19 mouse cellular contexts compared by ENCODE assay signal in the genomic region with DNA sequence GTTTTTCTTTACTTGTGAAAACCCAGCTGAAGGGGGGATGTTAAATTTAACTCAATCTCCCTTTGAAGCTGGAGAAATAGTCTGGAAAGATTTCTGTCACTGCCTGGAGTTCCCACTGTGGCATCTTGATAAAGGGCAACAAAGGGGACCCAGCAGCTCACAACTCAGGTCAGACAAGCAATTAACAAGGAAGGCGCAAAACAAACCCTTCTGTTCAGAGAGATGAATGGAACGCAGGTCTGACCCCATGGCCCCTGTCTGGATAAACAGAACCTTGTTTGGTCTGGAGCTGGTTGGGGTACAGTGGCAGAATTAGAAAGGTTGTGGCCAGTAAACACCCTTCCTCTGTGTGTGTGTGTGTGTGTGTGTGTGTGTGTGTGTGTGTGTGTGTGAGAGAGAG.
DNase-seq lines count a peak whose midpoint lies in the region; ATAC-seq and TF ChIP-seq lines count a peak whose summit lies in the region.
"Had no signal": no experiment of that assay in that cellular context is flagged by ENCODE, and none has a peak within 500 bp of the region (broad histone marks: within the 10 kb centered on the region; RNA-seq: fewer than 3 reads in every experiment).

No protein-coding gene starts in this region.

- no peak for ATAC-seq in hindbrain, embryonic 14.5 days (ENCODE audit: low FRiP score)
- ATAC-seq in embryonic facial prominence, embryonic 11.5 days (replicated peaks; ENCODE audit: insufficient number of reproducible peaks, low FRiP score, low TSS enrichment, low read depth), result no peak
- ATAC-seq in intestine, postnatal 0 days, result no peak
- ATAC-seq: hindbrain, postnatal 0 days had no signal

- H3K4me2 ChIP-seq in hindbrain, embryonic 14.5 days (replicated peaks), result no peak overlapping the region
- H3K4me2 ChIP-seq in embryonic facial prominence, embryonic 11.5 days (ENCODE audit: low read depth, low read length), result no peak overlapping the region
- H3K4me2 ChIP-seq in intestine, postnatal 0 days (replicated peaks; ENCODE audit: low read depth), result no peak overlapping the region
- H3K4me2 ChIP-seq: forebrain, embryonic 12.5 days; heart, embryonic 13.5 days; limb, embryonic 15.5 days; neural tube, embryonic 12.5 days had no signal

- no peak overlapping the region for H3K9ac ChIP-seq in hindbrain, embryonic 14.5 days
- no peak overlapping the region for H3K9ac ChIP-seq in embryonic facial prominence, embryonic 11.5 days (replicated peaks; ENCODE audit: low read length)
- H3K9ac ChIP-seq in intestine, postnatal 0 days (ENCODE audit: low read depth, low read length), result no peak overlapping the region
- H3K9ac ChIP-seq: forebrain, embryonic 12.5 days; heart, embryonic 13.5 days; limb, embryonic 15.5 days; neural tube, embryonic 12.5 days had no signal

- H3K4me3 ChIP-seq in hindbrain, embryonic 10.5 days, result no peak overlapping the region
- H3K4me3 ChIP-seq in hindbrain, embryonic 14.5 days (replicated peaks; ENCODE audit: low read length), result no peak overlapping the region
- no peak overlapping the region for H3K4me3 ChIP-seq in embryonic facial prominence, embryonic 11.5 days (ENCODE audit: low read depth, low read length)
- no peak overlapping the region for H3K4me3 ChIP-seq in thymus, adult 2 months (ENCODE audit: control insufficient read depth, insufficient read depth, low read length)
- no peak overlapping the region for H3K4me3 ChIP-seq in intestine, postnatal 0 days (ENCODE audit: low read depth, low read length)
- H3K4me3 ChIP-seq: forebrain, embryonic 12.5 days; heart, embryonic 13.5 days; limb, embryonic 15.5 days; neural tube, embryonic 12.5 days had no signal

- H3K27me3 ChIP-seq in hindbrain, embryonic 10.5 days (ENCODE audit: insufficient read depth, poor library complexity, severe bottlenecking), result no peaks in the 10 kb centered on the region
- H3K27me3 ChIP-seq in hindbrain, embryonic 14.5 days (ENCODE audit: control insufficient read depth, insufficient read depth, low read length), result no peaks in the 10 kb centered on the region
- no peaks in the 10 kb centered on the region for H3K27me3 ChIP-seq in embryonic facial prominence, embryonic 11.5 days (ENCODE audit: control insufficient read depth, insufficient read depth, low read length)
- H3K27me3 ChIP-seq in thymus, adult 2 months (ENCODE audit: control insufficient read depth, insufficient read depth, low read length), result no peaks in the 10 kb centered on the region
- H3K27me3 ChIP-seq in intestine, postnatal 0 days (replicated peaks; ENCODE audit: control insufficient read depth, insufficient read depth, low read length), result no peaks in the 10 kb centered on the region
- H3K27me3 ChIP-seq: forebrain, embryonic 12.5 days; heart, embryonic 13.5 days; limb, embryonic 15.5 days; neural tube, embryonic 12.5 days had no signal

- H3K4me1 ChIP-seq in hindbrain, embryonic 10.5 days (replicated peaks), result peaks cover 15% of the 10 kb centered on the region
- H3K4me1 ChIP-seq in hindbrain, embryonic 14.5 days (replicated peaks; ENCODE audit: control insufficient read depth, insufficient read depth, low read length), result no peaks in the 10 kb centered on the region
- H3K4me1 ChIP-seq in embryonic facial prominence, embryonic 11.5 days (ENCODE audit: control insufficient read depth, insufficient read depth, low read length), result no peaks in the 10 kb centered on the region
- no peaks in the 10 kb centered on the region for H3K4me1 ChIP-seq in thymus, adult 2 months (replicated peaks; ENCODE audit: control insufficient read depth, insufficient read depth, low read length)
- H3K4me1 ChIP-seq in intestine, postnatal 0 days (replicated peaks; ENCODE audit: control insufficient read depth, insufficient read depth, low read length), result no peaks in the 10 kb centered on the region

- H3K9me3 ChIP-seq in hindbrain, embryonic 10.5 days, result no peaks in the 10 kb centered on the region
- no peaks in the 10 kb centered on the region for H3K9me3 ChIP-seq in hindbrain, embryonic 14.5 days (ENCODE audit: control insufficient read depth, low read length)
- no peaks in the 10 kb centered on the region for H3K9me3 ChIP-seq in embryonic facial prominence, embryonic 11.5 days (replicated peaks; ENCODE audit: control insufficient read depth, low read length)
- H3K9me3 ChIP-seq in intestine, postnatal 0 days (ENCODE audit: control insufficient read depth), result no peaks in the 10 kb centered on the region
- H3K9me3 ChIP-seq: forebrain, embryonic 12.5 days; heart, embryonic 13.5 days; limb, embryonic 15.5 days; neural tube, embryonic 12.5 days had no signal

- DNase-seq in hindbrain, embryonic 10.5 days (ENCODE audit: low spot score), result peak; percentile 38
- DNase-seq in hindbrain, embryonic 14.5 days (ENCODE audit: low spot score), result no peak
- DNase-seq in ovary, postnatal 36 days (ENCODE audit: low spot score), result peak; percentile 28
- no peak for DNase-seq in ovary, postnatal 10 days (ENCODE audit: low spot score)
- peak; percentile 48 for DNase-seq in embryonic facial prominence, embryonic 11.5 days (ENCODE audit: low spot score)
- DNase-seq in retina, postnatal 1 day, result peak; percentile 42
- DNase-seq in thymus, adult 2 months, result no peak
- DNase-seq: adrenal gland, adult 2 months; cerebellum, adult 8-10 months; kidney, adult 11 months; lung, postnatal 10 days; spleen, adult 18-20 months had no signal

- WGBS in hindbrain, embryonic 10.5 days, result 4% methylated on average over 2 of the region's 2 CpGs
- 6% methylated on average over 2 of the region's 2 CpGs for WGBS in hindbrain, embryonic 14.5 days
- 4% methylated on average over 2 of the region's 2 CpGs for WGBS in embryonic facial prominence, embryonic 11.5 days
- WGBS in thymus, adult 2 months, result 93% methylated on average over 2 of the region's 2 CpGs
- WGBS in intestine, postnatal 0 days, result 20% methylated on average over 2 of the region's 2 CpGs

- TF ChIP-seq POLR2A in thymus, adult 2 months (IDR thresholded peaks at IDR 0.05; ENCODE audit: control insufficient read depth, extremely low read depth, insufficient read depth, low read length, poor library complexity), result no peak

- no peaks in the 10 kb centered on the region for H3K36me3 ChIP-seq in hindbrain, embryonic 10.5 days
- no peaks in the 10 kb centered on the region for H3K36me3 ChIP-seq in hindbrain, embryonic 14.5 days (replicated peaks; ENCODE audit: control insufficient read depth, insufficient read depth)
- no peaks in the 10 kb centered on the region for H3K36me3 ChIP-seq in embryonic facial prominence, embryonic 11.5 days (replicated peaks; ENCODE audit: control insufficient read depth, insufficient read depth, low read depth, low read length)
- H3K36me3 ChIP-seq in thymus, adult 2 months (ENCODE audit: control insufficient read depth, insufficient read depth, low read length), result no peaks in the 10 kb centered on the region
- no peaks in the 10 kb centered on the region for H3K36me3 ChIP-seq in intestine, postnatal 0 days (ENCODE audit: control insufficient read depth, insufficient read depth)
- H3K36me3 ChIP-seq: forebrain, embryonic 12.5 days; heart, embryonic 13.5 days; limb, embryonic 15.5 days; neural tube, embryonic 12.5 days had no signal

- H3K27ac ChIP-seq in hindbrain, embryonic 10.5 days, result 0 out of 2 replicates have a peak overlapping the region, but pooled peaks have one; percentile 12
- no peak overlapping the region for H3K27ac ChIP-seq in hindbrain, embryonic 14.5 days
- H3K27ac ChIP-seq in embryonic facial prominence, embryonic 11.5 days (replicated peaks; ENCODE audit: low read depth, low read length), result no peak overlapping the region
- no peak overlapping the region for H3K27ac ChIP-seq in thymus, adult 2 months (ENCODE audit: control insufficient read depth, insufficient read depth, low read length)
- H3K27ac ChIP-seq in intestine, postnatal 0 days (ENCODE audit: low read depth, low read length), result no peak overlapping the region
- H3K27ac ChIP-seq: forebrain, embryonic 12.5 days; heart, embryonic 13.5 days; hindbrain, postnatal 0 days; kidney, postnatal 0 days; limb, embryonic 15.5 days; neural tube, embryonic 12.5 days had no signal

- TF ChIP-seq CTCF in thymus, adult 2 months (IDR thresholded peaks at IDR 0.05; ENCODE audit: borderline replicate concordance, control insufficient read depth, extremely low read depth, insufficient read depth, low read length, poor library complexity), result no peak
- no peak for TF ChIP-seq CTCF in intestine, postnatal 0 days (IDR thresholded peaks at IDR 0.05; ENCODE audit: low read depth)

Comparison
In these comparisons a context has a peak if more than half of its experiments do, and no peak if none do; other contexts are left out.
1. DNase-seq: peak in hindbrain, embryonic 10.5 days (single experiment), ovary, postnatal 36 days (single experiment), embryonic facial prominence, embryonic 11.5 days (single experiment) and retina, postnatal 1 day (single experiment); none in hindbrain, embryonic 14.5 days (single experiment), ovary, postnatal 10 days (single experiment) and thymus, adult 2 months (single experiment).